Mouse (Mus musculus): Measurements from ENCODE around the gene Tnfrsf1b. TPM values are rescaled to one million over a fixed set of nuclear protein-coding genes. Genes with fewer than 3 reads are reported as not detected.

Tnfrsf1b gene
- polyA plus RNA-seq, 1 experiment from 2014 or later: 3.3 TPM

DNA sequence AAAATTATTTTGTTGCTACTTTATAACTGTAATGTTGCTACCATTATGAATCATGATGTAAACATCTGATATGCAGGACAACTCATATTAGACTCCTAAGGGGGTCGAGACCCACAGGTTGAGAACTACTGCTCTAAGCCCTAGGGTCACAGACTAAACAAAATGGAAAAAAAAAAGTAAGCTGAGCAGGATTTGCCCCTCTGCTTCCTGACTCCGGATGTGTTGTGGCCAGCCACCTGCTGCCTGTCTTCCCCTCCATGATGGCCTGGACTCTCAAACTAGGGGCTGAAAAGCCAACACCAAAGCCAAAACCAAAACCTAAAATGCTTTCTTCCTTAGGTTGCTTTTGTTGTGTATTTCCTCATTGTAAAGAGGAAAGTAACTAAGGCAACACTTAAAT, 35.6 kb downstream of the Tnfrsf1b start:
- Histone ChIP-seq H3K4me2 (no peak overlapping the region), H3K4me1 (replicated peaks) (peaks cover 9% of the 10 kb centered on the region), H3K36me3 (no peaks in the 10 kb centered on the region), H3K27ac (replicated peaks) (no peak overlapping the region), H3K9me3 (no peaks in the 10 kb centered on the region), H3K4me3 (no peak overlapping the region), H3K27me3 (no peaks in the 10 kb centered on the region), H3K9ac (no peak overlapping the region)
- 80% methylated on average over 2 of the region's 2 CpGs for WGBS
- ATAC-seq (ENCODE audit: low read depth): no peak

DNA sequence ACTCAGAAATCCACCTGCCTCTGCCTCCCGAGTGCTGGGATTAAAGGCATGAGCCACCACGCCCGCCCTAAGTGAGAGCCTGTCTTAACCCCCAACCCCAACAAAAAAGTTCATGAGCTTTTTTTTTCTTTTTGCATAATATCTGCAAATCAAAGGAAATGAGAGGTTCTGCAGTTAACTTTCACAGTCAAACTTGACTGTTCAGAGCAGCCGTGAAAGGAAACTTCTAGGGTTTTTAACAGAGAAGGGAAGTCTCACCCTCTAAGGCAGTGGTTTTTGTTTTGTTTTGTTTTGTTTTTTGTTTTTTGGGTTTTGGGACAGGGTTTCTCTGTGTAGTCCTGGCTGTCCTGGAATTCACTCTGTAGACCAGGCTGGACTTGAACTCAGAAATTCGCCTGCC, 36.1 kb downstream of the Tnfrsf1b start:
- WGBS: 87% methylated on average over 5 of the region's 5 CpGs
- Histone ChIP-seq H3K9ac (no peak overlapping the region), H3K4me2 (no peak overlapping the region), H3K4me3 (no peak overlapping the region), H3K4me1 (replicated peaks) (peaks cover 9% of the 10 kb centered on the region), H3K27ac (replicated peaks) (no peak overlapping the region), H3K36me3 (no peaks in the 10 kb centered on the region), H3K9me3 (no peaks in the 10 kb centered on the region), H3K27me3 (no peaks in the 10 kb centered on the region)
- no peak for ATAC-seq (ENCODE audit: low read depth)

DNA sequence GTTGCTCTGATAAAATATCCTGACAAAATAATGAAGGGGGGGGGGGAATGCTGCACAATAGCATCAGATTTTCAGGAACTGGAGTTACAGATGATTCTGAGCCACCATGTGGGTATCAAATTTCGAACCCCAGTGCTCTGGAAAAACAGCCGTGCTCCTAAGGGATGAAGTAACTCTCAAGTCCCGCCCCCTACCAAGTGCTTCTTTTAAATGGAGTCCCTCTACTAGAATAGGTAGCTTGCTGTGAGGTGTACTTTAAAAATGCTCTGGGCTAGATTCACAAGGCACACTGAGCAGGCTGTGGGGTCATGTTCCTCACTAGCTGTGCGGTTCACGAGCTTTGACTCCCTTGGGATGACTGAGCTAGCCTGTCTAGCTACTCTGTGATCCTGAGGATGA, 37.0 kb downstream of the Tnfrsf1b start:
- Histone ChIP-seq H3K27ac (replicated peaks) (no peak overlapping the region), H3K4me3 (no peak overlapping the region), H3K4me1 (replicated peaks) (peaks cover 2% of the 10 kb centered on the region), H3K4me2 (no peak overlapping the region), H3K9me3 (no peaks in the 10 kb centered on the region), H3K27me3 (no peaks in the 10 kb centered on the region), H3K36me3 (no peaks in the 10 kb centered on the region), H3K9ac (no peak overlapping the region)
- 40% methylated on average over 5 of the region's 5 CpGs for WGBS
- no peak for ATAC-seq (ENCODE audit: low read depth)

DNA sequence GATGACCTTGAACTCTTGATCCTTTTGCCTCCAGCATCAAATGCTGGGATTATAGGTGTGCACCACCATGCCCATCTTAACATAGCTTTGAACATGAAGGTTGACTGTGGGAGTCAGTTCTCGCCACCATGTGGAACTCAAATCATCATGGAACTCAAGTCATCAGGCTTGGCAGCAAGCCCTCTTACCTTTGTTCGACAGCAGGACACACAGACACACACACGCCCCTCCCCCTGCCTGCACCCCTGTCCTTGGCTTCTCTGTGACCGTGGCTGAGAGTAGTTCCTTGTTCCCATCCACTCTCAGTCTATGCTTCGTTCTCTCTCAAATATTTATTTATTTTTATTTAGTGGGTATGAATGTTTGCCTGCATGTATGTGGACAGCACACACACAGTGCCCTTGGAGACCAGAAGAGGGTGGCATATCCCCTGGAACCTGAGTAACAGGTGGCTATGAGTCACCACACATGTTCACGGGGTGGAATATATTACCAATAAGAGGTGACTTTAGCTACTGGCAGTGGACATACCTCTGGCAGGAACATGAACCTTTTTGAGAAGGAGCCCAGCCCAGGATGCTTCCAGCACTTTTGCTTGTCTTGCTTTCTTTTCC, 37.5 kb downstream of the Tnfrsf1b start:
- Histone ChIP-seq H3K4me3 (no peak overlapping the region), H3K4me2 (no peak overlapping the region), H3K9me3 (no peaks in the 10 kb centered on the region), H3K36me3 (no peaks in the 10 kb centered on the region), H3K9ac (no peak overlapping the region), H3K27me3 (no peaks in the 10 kb centered on the region), H3K4me1 (replicated peaks) (no peaks in the 10 kb centered on the region), H3K27ac (replicated peaks) (no peak overlapping the region)
- ATAC-seq (ENCODE audit: low read depth): no peak
- WGBS: 75% methylated on average over 6 of the region's 6 CpGs

DNA sequence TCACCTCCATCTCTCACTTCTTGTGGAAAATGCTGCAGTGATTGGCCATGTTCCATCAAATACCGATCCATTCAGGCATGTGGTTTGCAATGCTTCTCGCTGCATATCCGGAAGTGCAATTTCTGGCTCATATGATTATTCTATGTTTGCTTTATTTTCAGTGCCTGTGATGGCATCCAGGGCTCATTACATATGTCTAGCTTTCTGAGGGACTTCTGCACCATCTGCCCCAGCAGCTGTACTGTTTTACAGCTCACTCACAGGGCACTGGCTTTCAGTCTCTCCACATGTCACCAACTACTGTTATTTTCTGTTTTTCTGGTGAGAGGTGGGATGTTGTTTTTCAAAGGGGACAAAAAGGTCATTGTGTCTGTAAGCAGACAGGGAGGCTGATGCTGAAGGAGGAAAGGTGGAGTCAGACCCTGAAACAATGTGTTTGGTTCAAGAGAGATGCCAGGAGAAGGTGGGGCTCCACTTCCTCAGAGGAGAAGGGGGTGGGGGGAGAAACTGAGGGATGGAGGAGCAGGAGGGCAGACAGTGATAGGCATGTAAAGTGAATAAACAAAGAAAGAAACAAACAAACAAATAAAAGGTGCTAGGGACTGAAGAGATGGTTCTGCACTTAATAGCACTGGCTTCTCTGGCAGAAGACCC, 38.8 kb downstream of the Tnfrsf1b start:
- H3K4me2 ChIP-seq: no peak overlapping the region
- H3K27me3 ChIP-seq: no peaks in the 10 kb centered on the region
- H3K27ac ChIP-seq (replicated peaks): no peak overlapping the region
- no peaks in the 10 kb centered on the region for H3K9me3 ChIP-seq
- no peak overlapping the region for H3K4me3 ChIP-seq
- 85% methylated on average over 3 of the region's 3 CpGs for WGBS
- no peaks in the 10 kb centered on the region for H3K36me3 ChIP-seq
- no peak for ATAC-seq (ENCODE audit: low read depth)
- H3K9ac ChIP-seq: no peak overlapping the region
- H3K4me1 ChIP-seq (replicated peaks): no peaks in the 10 kb centered on the region

DNA sequence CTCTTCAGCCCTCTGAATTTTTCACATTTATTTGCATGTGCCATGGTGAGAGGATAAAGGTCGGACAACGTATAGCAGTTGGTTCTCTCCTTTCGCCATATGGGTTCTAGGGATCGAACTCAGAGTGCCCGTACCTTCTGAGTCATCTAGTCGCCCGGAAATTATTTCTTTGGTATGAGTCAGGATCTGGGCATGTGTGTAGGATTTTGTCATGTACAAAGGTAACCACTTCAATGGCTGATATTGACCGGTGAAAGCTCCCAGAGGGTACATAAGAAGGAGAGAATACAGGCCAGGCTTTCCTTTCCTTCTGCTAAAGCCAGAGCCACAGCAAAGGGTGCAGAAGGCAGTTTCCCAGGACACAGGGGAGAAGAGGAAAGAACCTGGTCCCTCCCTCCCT, 41.9 kb downstream of the Tnfrsf1b start:
- no peak overlapping the region for H3K4me2 ChIP-seq
- H3K36me3 ChIP-seq: no peaks in the 10 kb centered on the region
- no peak for ATAC-seq (ENCODE audit: low read depth)
- no peaks in the 10 kb centered on the region for H3K4me1 ChIP-seq (replicated peaks)
- no peak overlapping the region for H3K4me3 ChIP-seq
- no peaks in the 10 kb centered on the region for H3K27me3 ChIP-seq
- 88% methylated on average over 8 of the region's 8 CpGs for WGBS
- H3K9ac ChIP-seq: no peak overlapping the region
- no peaks in the 10 kb centered on the region for H3K9me3 ChIP-seq
- no peak overlapping the region for H3K27ac ChIP-seq (replicated peaks)

DNA sequence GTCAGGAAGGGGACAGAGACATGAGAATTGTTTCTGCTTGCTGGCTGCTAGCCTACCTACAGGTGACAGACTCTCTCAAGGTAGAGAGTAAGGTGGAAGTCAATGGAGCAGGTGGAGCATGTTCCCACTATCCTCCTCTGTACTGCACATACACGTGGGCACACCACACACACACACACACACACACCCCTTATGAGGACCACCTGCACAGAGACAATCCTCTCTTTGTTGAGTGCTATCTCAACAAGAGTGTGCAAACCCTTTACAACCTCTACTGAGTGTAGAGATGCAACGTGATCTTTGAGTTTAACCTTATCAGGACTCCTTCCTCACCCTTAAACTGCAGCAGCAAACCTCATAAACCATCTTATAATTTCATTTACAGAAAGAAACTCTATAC, 43.4 kb downstream of the Tnfrsf1b start:
- Histone ChIP-seq H3K9ac (no peak overlapping the region), H3K36me3 (no peaks in the 10 kb centered on the region), H3K9me3 (no peaks in the 10 kb centered on the region), H3K27me3 (no peaks in the 10 kb centered on the region), H3K4me1 (replicated peaks) (no peaks in the 10 kb centered on the region), H3K4me3 (no peak overlapping the region), H3K27ac (replicated peaks) (no peak overlapping the region), H3K4me2 (no peak overlapping the region)
- 74% methylated on average over 2 of the region's 2 CpGs for WGBS
- ATAC-seq (ENCODE audit: low read depth): no peak

DNA sequence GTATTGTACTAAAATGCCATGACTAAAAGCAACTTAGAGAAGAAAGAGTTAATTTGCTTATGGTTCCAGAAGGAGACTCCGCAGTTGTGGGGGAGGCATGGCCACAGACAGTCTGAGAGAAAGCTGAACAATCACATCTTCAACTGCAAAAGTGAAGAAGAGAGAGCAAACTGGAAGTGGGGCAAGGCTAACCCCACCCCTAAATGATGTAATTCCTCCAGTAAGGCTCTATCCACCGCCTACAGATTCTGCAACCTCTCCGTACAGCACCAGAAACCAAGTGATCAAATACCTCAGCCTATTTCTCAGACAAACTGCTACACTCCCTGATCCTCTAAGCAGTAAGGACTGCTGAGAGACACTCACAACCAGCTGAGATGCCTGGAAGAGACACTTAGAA, 45.2 kb downstream of the Tnfrsf1b start:
- Histone ChIP-seq H3K9me3 (no peaks in the 10 kb centered on the region), H3K36me3 (no peaks in the 10 kb centered on the region), H3K27me3 (no peaks in the 10 kb centered on the region), H3K9ac (no peak overlapping the region), H3K4me1 (replicated peaks) (no peaks in the 10 kb centered on the region), H3K4me2 (no peak overlapping the region), H3K27ac (replicated peaks) (no peak overlapping the region), H3K4me3 (no peak overlapping the region)
- no peak for ATAC-seq (ENCODE audit: low read depth)
- 77% methylated on average over 3 of the region's 3 CpGs for WGBS

DNA sequence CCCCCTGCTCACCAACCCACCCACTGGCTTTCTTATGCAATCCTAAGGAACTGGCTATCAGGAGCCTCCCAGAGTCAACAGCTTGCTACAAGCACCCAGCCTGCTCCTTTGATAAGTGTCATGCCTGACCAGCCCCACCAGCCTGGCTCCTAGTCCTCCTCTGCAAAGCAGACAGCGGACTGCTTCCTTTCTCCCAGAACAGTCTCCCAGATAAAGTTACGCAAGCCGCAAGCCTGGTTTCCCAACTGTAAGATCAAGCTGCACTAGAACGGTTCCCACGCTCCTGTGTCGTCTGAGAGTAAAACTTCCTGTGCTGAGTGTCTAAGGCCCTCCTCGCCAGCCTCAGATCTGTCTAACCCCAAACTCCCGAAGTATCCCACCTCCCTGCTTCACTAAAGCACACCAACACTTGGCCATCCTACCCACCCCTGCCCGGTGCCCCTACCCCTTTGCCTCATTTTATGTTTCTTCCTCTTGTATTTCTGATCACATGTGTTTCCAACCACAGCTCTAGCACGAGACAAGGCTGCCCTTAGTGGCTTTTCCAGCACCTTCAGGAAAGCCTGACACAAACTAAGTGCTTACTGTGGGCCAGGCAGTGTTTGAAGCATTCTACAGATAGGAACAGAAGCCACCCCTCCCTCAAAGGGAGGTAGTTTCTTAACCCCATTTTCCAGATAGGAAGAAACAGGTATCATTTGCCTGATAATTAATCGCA, 46.5 kb downstream of the Tnfrsf1b start:
- H3K9me3 ChIP-seq: no peaks in the 10 kb centered on the region
- no peak overlapping the region for H3K4me2 ChIP-seq
- ATAC-seq (ENCODE audit: low read depth): no peak
- H3K36me3 ChIP-seq: no peaks in the 10 kb centered on the region
- no peak overlapping the region for H3K9ac ChIP-seq
- H3K27me3 ChIP-seq: no peaks in the 10 kb centered on the region
- no peak overlapping the region for H3K27ac ChIP-seq (replicated peaks)
- H3K4me1 ChIP-seq (replicated peaks): no peaks in the 10 kb centered on the region
- no peak overlapping the region for H3K4me3 ChIP-seq
- 54% methylated on average over 11 of the region's 11 CpGs for WGBS

DNA sequence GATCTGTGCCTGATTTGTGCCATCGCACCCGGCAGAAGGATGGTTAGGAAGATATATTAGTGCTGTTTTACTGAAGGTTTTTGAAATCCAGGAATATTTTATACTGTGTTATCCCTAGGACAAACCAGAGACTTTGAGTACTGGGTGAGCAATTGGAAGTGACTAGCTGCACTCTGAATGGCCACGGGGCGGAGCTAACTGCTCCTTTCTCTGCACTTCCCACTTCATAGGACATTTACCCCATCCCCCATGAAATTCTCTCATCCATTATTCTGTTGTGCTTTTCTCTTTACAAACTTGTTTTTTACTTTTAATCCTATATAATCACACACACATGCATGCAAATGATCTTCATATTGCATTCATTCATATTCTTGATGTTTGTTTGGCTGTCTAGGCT, 50.1 kb downstream of the Tnfrsf1b start:
- no peaks in the 10 kb centered on the region for H3K27me3 ChIP-seq
- WGBS: 87% methylated on average over 4 of the region's 4 CpGs
- H3K36me3 ChIP-seq: no peaks in the 10 kb centered on the region
- no peak overlapping the region for H3K4me2 ChIP-seq
- H3K4me1 ChIP-seq (replicated peaks): peaks cover 20% of the 10 kb centered on the region
- ATAC-seq (ENCODE audit: low read depth): no peak
- no peak overlapping the region for H3K27ac ChIP-seq (replicated peaks)
- H3K9ac ChIP-seq: no peak overlapping the region
- H3K4me3 ChIP-seq: no peak overlapping the region
- no peaks in the 10 kb centered on the region for H3K9me3 ChIP-seq

DNA sequence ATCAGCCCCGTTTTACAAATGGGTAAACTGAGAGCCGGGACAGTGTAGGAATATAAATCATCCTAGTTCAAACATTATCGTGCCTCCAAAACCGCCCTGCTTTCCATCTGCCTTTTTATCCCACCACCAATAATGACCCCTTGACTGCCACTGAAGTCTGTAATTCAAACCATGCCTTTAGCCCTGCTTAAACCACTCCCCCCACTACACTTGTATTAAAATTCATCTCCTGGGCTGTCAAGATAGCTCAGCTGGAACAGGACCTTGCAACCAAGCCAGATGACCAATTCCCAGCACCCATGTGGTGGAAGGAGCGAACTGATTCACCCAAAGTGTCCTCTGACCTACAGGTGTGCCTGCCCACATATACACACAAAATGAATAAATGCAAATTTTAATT, 51.5 kb downstream of the Tnfrsf1b start:
- Histone ChIP-seq H3K9me3 (no peaks in the 10 kb centered on the region), H3K9ac (peak overlapping the region; percentile 92; the same call in 1 of the 2 replicates), H3K4me3 (peak overlapping the region; percentile 85), H3K27me3 (no peaks in the 10 kb centered on the region), H3K4me1 (replicated peaks) (peaks cover 20% of the 10 kb centered on the region), H3K36me3 (peaks cover 3% of the 10 kb centered on the region), H3K27ac (replicated peaks) (no peak overlapping the region), H3K4me2 (peak overlapping the region; percentile 37)
- WGBS: 17% methylated on average over 5 of the region's 5 CpGs
- peak; percentile 68 for ATAC-seq (ENCODE audit: low read depth)

DNA sequence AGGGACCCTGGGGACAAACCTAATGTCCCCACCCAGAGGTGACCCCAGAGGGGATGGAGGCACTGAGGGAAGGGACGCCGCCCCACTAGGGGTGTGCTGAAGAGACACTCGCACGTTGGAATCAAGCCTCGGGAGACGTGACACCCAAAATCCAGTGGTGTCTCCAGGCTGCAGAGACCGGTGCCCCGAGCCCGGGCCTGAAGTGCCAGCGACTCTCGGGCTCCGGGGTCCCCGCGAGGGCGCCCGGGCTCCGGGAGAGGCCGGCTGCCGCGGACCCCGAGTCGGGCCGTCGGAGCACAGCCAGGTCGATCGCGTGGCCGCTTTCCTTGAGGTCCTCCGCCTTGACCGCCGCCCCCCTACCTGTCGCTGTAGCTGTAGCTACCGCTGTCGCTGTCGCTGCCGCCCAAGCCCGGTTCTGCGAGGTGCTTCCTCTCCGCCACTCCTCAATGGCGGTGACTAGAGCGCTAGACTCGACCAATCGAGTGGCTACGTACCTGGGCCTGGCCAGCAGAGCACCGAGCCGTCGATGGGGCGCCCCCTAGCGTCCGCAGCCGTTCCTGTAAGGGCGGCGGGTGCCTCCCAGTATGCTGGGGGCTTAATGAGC, 52.0 kb downstream of the Tnfrsf1b start, which contains the start of gene Vps13d:
Gene Vps13d (minus strand): TSS at position 447 of the 604 bp plus-strand sequence.
- H3K4me2 ChIP-seq: peak within 1 kb of the TSS; percentile 97
- H3K27me3 ChIP-seq: no peaks in the 10 kb centered on the region
- peak within 1 kb of the TSS; percentile 78 for H3K27ac ChIP-seq (replicated peaks)
- peaks cover 20% of the 10 kb centered on the region for H3K4me1 ChIP-seq (replicated peaks)
- no peaks in the 10 kb centered on the region for H3K9me3 ChIP-seq
- H3K4me3 ChIP-seq: peak within 1 kb of the TSS; percentile 85
- H3K9ac ChIP-seq: peak within 1 kb of the TSS; percentile 92
- under 1% methylated on average over 53 of the region's 53 CpGs for WGBS
- peak; percentile 94 for ATAC-seq (ENCODE audit: low read depth)
- peaks cover 8% of the 10 kb centered on the region for H3K36me3 ChIP-seq
